Mouse (Mus musculus) large intestine, adult 2 months (tissue): ENCODE results near the gene Gng8. TPM values are rescaled to one million over a fixed set of nuclear protein-coding genes. Genes with fewer than 3 reads are reported as not detected.

ENCODE experiments used
- DNase-seq: peaks from one replicate; pipeline ENCODE4 v3.0.0-alpha.2; 2012; ENCODE audit warnings: low read depth, low spot score
- WGBS: fragments of 180-500 bp; shearing (Covaris S2); methylation state at CpG from one replicate; pipeline ENCODE4 v1.1.7; 2018; 5-methylcytosine and 5-hydroxymethylcytosine counted together
- polyA plus RNA-seq: library from polyadenylated mRNA; depleted of rRNA; stranded (reverse); fragments of >200 nt; gene quantifications from 2 replicates; pipeline ENCODE4 v1.2.3, GENCODE M21; 2012; rRNA removed

Gng8 gene
- polyA plus RNA-seq, 1 experiment, result 3.1 TPM

GRCm38 (mm10) chr7:16944808-16945315, 53.3 kb downstream of the Gng8 start:
- DNase-seq, result no peak
- WGBS, result 11% methylated on average over 22 of the region's 22 CpGs

Other genes with a start within 250 kb of the Gng8 start
- not detected in 2 replicates for gene Ceacam15, start 216.1 kb upstream of the Gng8 start, polyA plus RNA-seq
- 0.08 TPM in 1 of 2 replicates, not detected in the other for gene Ceacam9, start 169.9 kb upstream of the Gng8 start, polyA plus RNA-seq
- 431 and 452 TPM in 2 replicates for gene Ap2s1, start 153.4 kb upstream of the Gng8 start, polyA plus RNA-seq
- gene Slc1a5, start 110.4 kb upstream of the Gng8 start, polyA plus RNA-seq, result 82.4 and 114 TPM in 2 replicates
- 100.0 and 115 TPM in 2 replicates for gene Strn4, start 75.9 kb upstream of the Gng8 start, polyA plus RNA-seq
- gene Fkrp, start 75.1 kb upstream of the Gng8 start, polyA plus RNA-seq, result 11.7 and 15.7 TPM in 2 replicates
- gene Prkd2, start 48.9 kb upstream of the Gng8 start, polyA plus RNA-seq, result 23.6 and 32.4 TPM in 2 replicates
- gene Dact3, start 16.5 kb upstream of the Gng8 start, polyA plus RNA-seq, result 10.9 and 12.4 TPM in 2 replicates
- gene Ptgir, start 14.7 kb downstream of the Gng8 start, polyA plus RNA-seq, result 1.5 and 1.7 TPM in 2 replicates
- gene Calm3, start 32.3 kb downstream of the Gng8 start, polyA plus RNA-seq, result 442 and 456 TPM in 2 replicates
- gene Pnmal2, start 52.9 kb downstream of the Gng8 start, polyA plus RNA-seq, result 1.2 and 2.3 TPM in 2 replicates
- gene Pnmal1, start 67.9 kb downstream of the Gng8 start, polyA plus RNA-seq, result 0.22 and 0.43 TPM in 2 replicates
- 0.15 and 0.16 TPM in 2 replicates for gene Gm42372, start 91.3 kb downstream of the Gng8 start, polyA plus RNA-seq
- gene Ccdc8, start 100.9 kb downstream of the Gng8 start, polyA plus RNA-seq, result 1.0 and 1.1 TPM in 2 replicates
- 198 and 205 TPM in 2 replicates for gene Ppp5c, start 136.1 kb downstream of the Gng8 start, polyA plus RNA-seq
- 0.70 and 0.71 TPM in 2 replicates for gene Hif3a, start 170.6 kb downstream of the Gng8 start, polyA plus RNA-seq
- 0.02 TPM in 1 of 2 replicates, not detected in the other for gene Psg16, start 182.3 kb downstream of the Gng8 start, polyA plus RNA-seq